Comparison of ENCODE assay signal across 8 mouse cellular contexts in genomic region chr9:53771344-53772021, GRCm38 (mm10). TPM values are rescaled to one million over a fixed set of nuclear protein-coding genes. Genes with fewer than 3 reads are reported as not detected.
DNase-seq lines count a peak whose midpoint lies in the region; ATAC-seq and TF ChIP-seq lines count a peak whose summit lies in the region.

Gene Slc35f2, plus strand, starts transcription at chr9:53771538.

- no peaks in the 10 kb centered on the region for H3K9me3 ChIP-seq in ES-E14 (ENCODE audit: control insufficient read depth, insufficient read depth, low read depth, low read length)
- no peaks in the 10 kb centered on the region for H3K9me3 ChIP-seq in forebrain, embryonic 14.5 days (replicated peaks; ENCODE audit: control insufficient read depth, low read length)
- no peaks in the 10 kb centered on the region for H3K9me3 ChIP-seq in hindbrain, embryonic 16.5 days (ENCODE audit: control insufficient read depth, low read length)

- peak; percentile 77 for DNase-seq in ES-E14 (ENCODE audit: low read depth, low spot score)
- peak; percentile 67 for DNase-seq in brain, embryonic 14.5 days (ENCODE audit: low read depth)
- DNase-seq in forebrain, embryonic 14.5 days (ENCODE audit: low spot score) = peak; percentile 67
- peak; percentile 16 to 23 for DNase-seq in left cerebral cortex, adult 18-20 months (ENCODE audit: low spot score in 2 of 2)
- peak; percentile 16 to 43 for DNase-seq in lung, postnatal 4 days
- DNase-seq in right cerebral cortex, adult 2 months (ENCODE audit: low spot score in 2 of 2) = peak; percentile 22 to 61
- peak; percentile 80 for DNase-seq in yolk sac, embryonic 10.5 days (ENCODE audit: low spot score)

- H3K27ac ChIP-seq in ES-E14 (ENCODE audit: insufficient read depth, low read depth, low read length, poor library complexity, severe bottlenecking) = no peak within 1 kb of the TSS
- H3K27ac ChIP-seq in forebrain, embryonic 14.5 days (ENCODE audit: low read depth, low read length) = no peak within 1 kb of the TSS
- H3K27ac ChIP-seq in hindbrain, embryonic 16.5 days (ENCODE audit: low read depth, low read length) = peak within 1 kb of the TSS; percentile 49; the same call in 1 of the 2 replicates

- TF ChIP-seq CTCF in brain, embryonic 14.5 days (IDR thresholded peaks at IDR 0.05; ENCODE audit: borderline replicate concordance, extremely low read depth, insufficient read depth, insufficient read length) = no peak

- H3K4me2 ChIP-seq in forebrain, embryonic 14.5 days (ENCODE audit: low read length) = peak within 1 kb of the TSS; percentile 98
- H3K4me2 ChIP-seq in hindbrain, embryonic 16.5 days (ENCODE audit: low read length) = peak within 1 kb of the TSS; percentile 96

- peak within 1 kb of the TSS; percentile 71 to 75 for H3K4me3 ChIP-seq in ES-E14 (ENCODE audit: insufficient read depth in 1 of 2, low read depth in 1 of 2, low read length in 2 of 2, poor library complexity in 1 of 2, severe bottlenecking in 1 of 2)
- peak within 1 kb of the TSS; percentile 63 for H3K4me3 ChIP-seq in forebrain, embryonic 14.5 days (ENCODE audit: low read depth, low read length)
- H3K4me3 ChIP-seq in hindbrain, embryonic 16.5 days (ENCODE audit: low read length) = peak within 1 kb of the TSS; percentile 69

- H3K27me3 ChIP-seq in forebrain, embryonic 14.5 days (replicated peaks; ENCODE audit: control insufficient read depth, insufficient read depth, low read length) = peaks cover 11% of the 10 kb centered on the region
- H3K27me3 ChIP-seq in hindbrain, embryonic 16.5 days (replicated peaks; ENCODE audit: control insufficient read depth, insufficient read depth, low read length) = no peaks in the 10 kb centered on the region

- peak within 1 kb of the TSS; percentile 80 for H3K9ac ChIP-seq in ES-E14 (ENCODE audit: insufficient read depth, low read depth, low read length, poor library complexity, severe bottlenecking)
- H3K9ac ChIP-seq in forebrain, embryonic 14.5 days (ENCODE audit: low read length) = peak within 1 kb of the TSS; percentile 68
- peak within 1 kb of the TSS; percentile 79 for H3K9ac ChIP-seq in hindbrain, embryonic 16.5 days (ENCODE audit: low read depth, low read length)

- TF ChIP-seq POLR2A in brain, embryonic 14.5 days (IDR thresholded peaks at IDR 0.05; ENCODE audit: borderline replicate concordance, extremely low read depth, insufficient read depth, insufficient read length, poor library complexity, severe bottlenecking) = no peak

- no peaks in the 10 kb centered on the region; the same call in 1 of the 2 replicates for H3K36me3 ChIP-seq in ES-E14 (ENCODE audit: control insufficient read depth, insufficient read depth, low read length, poor library complexity, severe bottlenecking)
- H3K36me3 ChIP-seq in forebrain, embryonic 14.5 days (ENCODE audit: control insufficient read depth, insufficient read depth, low read length) = no peaks in the 10 kb centered on the region
- no peaks in the 10 kb centered on the region for H3K36me3 ChIP-seq in hindbrain, embryonic 16.5 days (ENCODE audit: control insufficient read depth, insufficient read depth, low read length)

- peaks cover 3 to 7% of the 10 kb centered on the region in 2 experiments for H3K4me1 ChIP-seq in ES-E14 (ENCODE audit: control insufficient read depth in 2 of 2, insufficient read depth in 2 of 2, low read length in 2 of 2, poor library complexity in 1 of 2)
- H3K4me1 ChIP-seq in forebrain, embryonic 14.5 days (ENCODE audit: control insufficient read depth, insufficient read depth, low read length) = peaks cover 5% of the 10 kb centered on the region; the same call in 1 of the 2 replicates
- peaks cover 5% of the 10 kb centered on the region; the same call in 1 of the 2 replicates for H3K4me1 ChIP-seq in hindbrain, embryonic 16.5 days (ENCODE audit: control insufficient read depth, insufficient read depth, low read depth, low read length)

- ATAC-seq in forebrain, embryonic 14.5 days = peak; percentile 91
- peak; percentile 90 for ATAC-seq in hindbrain, embryonic 16.5 days

- WGBS in forebrain, embryonic 14.5 days = under 1% methylated on average over 50 of the region's 50 CpGs
- under 1% methylated on average over 47 of the region's 50 CpGs for WGBS in hindbrain, embryonic 16.5 days

- in situ Hi-C loops in ES-E14 (cut with MboI; ENCODE audit: low sequenced_read_pairs in 2 of 2, unreplicated experiment in 2 of 2) = no loop called here

TF ChIP-seq in ES-E14, 5 proteins besides CTCF, POLR2A, EP300 and RAD21:
- TF ChIP-seq CHD2 (IDR thresholded peaks at IDR 0.05; ENCODE audit: low read depth, low read length) = no peak
- no peak for TF ChIP-seq ZC3H11A (IDR thresholded peaks at IDR 0.05; ENCODE audit: borderline replicate concordance, low read depth, low read length)
- TF ChIP-seq MAFK (IDR thresholded peaks at IDR 0.05; ENCODE audit: insufficient read depth, low read depth, low read length) = 0 out of 2 replicates have a peak, but pooled peaks have one; percentile 13
- no peak for TF ChIP-seq ZNF384 (IDR thresholded peaks at IDR 0.05; ENCODE audit: low read depth, low read length)
- TF ChIP-seq HCFC1 (IDR thresholded peaks at IDR 0.05; ENCODE audit: borderline replicate concordance, insufficient read depth, low read length) = peak; percentile 48; the same call in 1 of the 2 replicates

RNA-seq across cellular contexts. Expression of gene Slc35f2, which starts in this region (rescaled TPM):
- 61.1 and 76.7 TPM in 2 replicates for total RNA-seq in ES-E14 (2012; rRNA removed)
- 8.3 and 8.4 TPM in 2 replicates for polyA plus RNA-seq in brain, embryonic 14.5 days (2012; rRNA removed)
- 7.6 and 9.5 TPM in 2 replicates for polyA plus RNA-seq in forebrain, embryonic 14.5 days (2014; fragmentation: Nextera tagmentation; extraction: Ambion mirVana)
- polyA plus RNA-seq in hindbrain, embryonic 16.5 days (2015; fragmentation: Nextera tagmentation; extraction: Ambion mirVana) = 20.4 and 23.5 TPM in 2 replicates
- 1 to 10 TPM; 2.4 to 2.8 TPM for total RNA-seq in left cerebral cortex, adult 18-20 months (2021)

Comparison
In these comparisons a context has a peak if more than half of its experiments do, and no peak if none do; other contexts are left out.
1. RNA of gene Slc35f2 (total RNA-seq): 61.1 to 76.7 TPM in ES-E14; 2.4 to 2.8 TPM in left cerebral cortex, adult 18-20 months; every median in the first group is over 10 times any median in the second.
2. DNase-seq: peak in every context shown above with its lines; median percentile 80 in yolk sac, embryonic 10.5 days; 77 in ES-E14; 67 in brain, embryonic 14.5 days; 67 in forebrain, embryonic 14.5 days; 42 in right cerebral cortex, adult 2 months; 30 in lung, postnatal 4 days; 20 in left cerebral cortex, adult 18-20 months.
3. Peak in every context shown above with its lines, with median percentiles within 50 percentile points of each other: H3K4me3 ChIP-seq and H3K9ac ChIP-seq.